27 mouse cellular contexts compared by ENCODE assay signal in genomic region chr3:135696262-135696661, GRCm38 (mm10). TPM values are rescaled to one million over a fixed set of nuclear protein-coding genes. Genes with fewer than 3 reads are reported as not detected.
DNase-seq lines count a peak whose midpoint lies in the region; ATAC-seq and TF ChIP-seq lines count a peak whose summit lies in the region.
"Had no signal": no experiment of that assay in that cellular context is flagged by ENCODE, and none has a peak within 500 bp of the region (broad histone marks: within the 10 kb centered on the region; RNA-seq: fewer than 3 reads in every experiment).

No protein-coding gene starts in this region.

- peak overlapping the region; percentile 33; the same call in 1 of the 2 replicates for H3K4me3 ChIP-seq in G1E (ENCODE audit: low read depth, low read length)
- H3K4me3 ChIP-seq in liver, embryonic 12.5 days = no peak overlapping the region
- H3K4me3 ChIP-seq in liver, postnatal 0 days (ENCODE audit: low read depth, low read length) = no peak overlapping the region
- H3K4me3 ChIP-seq in intestine, embryonic 15.5 days (replicated peaks) = no peak overlapping the region
- H3K4me3 ChIP-seq: erythroblast, embryonic 14.5 days; hindbrain, embryonic 10.5 days; hindbrain, embryonic 15.5 days; kidney, embryonic 15.5 days; limb, embryonic 13.5 days; midbrain, embryonic 12.5 days; neural tube, embryonic 13.5 days had no signal

- H3K27me3 ChIP-seq in G1E (ENCODE audit: insufficient read depth, low read length) = no peaks in the 10 kb centered on the region
- peaks cover 17% of the 10 kb centered on the region for H3K27me3 ChIP-seq in liver, embryonic 12.5 days (replicated peaks)
- no peaks in the 10 kb centered on the region for H3K27me3 ChIP-seq in liver, postnatal 0 days (ENCODE audit: insufficient read depth, low read length)
- H3K27me3 ChIP-seq in intestine, embryonic 15.5 days (replicated peaks) = no peaks in the 10 kb centered on the region
- H3K27me3 ChIP-seq: hindbrain, embryonic 15.5 days; neural tube, embryonic 13.5 days had no signal

- no peak overlapping the region for H3K9ac ChIP-seq in liver, embryonic 12.5 days
- no peak overlapping the region for H3K9ac ChIP-seq in liver, postnatal 0 days (replicated peaks)
- no peak overlapping the region for H3K9ac ChIP-seq in intestine, embryonic 15.5 days
- H3K9ac ChIP-seq: hindbrain, embryonic 15.5 days; kidney, embryonic 15.5 days; limb, embryonic 13.5 days; midbrain, embryonic 12.5 days; neural tube, embryonic 13.5 days had no signal

- peaks cover 13% of the 10 kb centered on the region for H3K36me3 ChIP-seq in G1E (replicated peaks)
- H3K36me3 ChIP-seq in liver, embryonic 12.5 days = no peaks in the 10 kb centered on the region
- no peaks in the 10 kb centered on the region for H3K36me3 ChIP-seq in liver, postnatal 0 days (replicated peaks; ENCODE audit: insufficient read depth, low read length)
- H3K36me3 ChIP-seq in intestine, embryonic 15.5 days = no peaks in the 10 kb centered on the region
- H3K36me3 ChIP-seq: hindbrain, embryonic 10.5 days; hindbrain, embryonic 15.5 days; kidney, embryonic 15.5 days; limb, embryonic 13.5 days; midbrain, embryonic 12.5 days; neural tube, embryonic 13.5 days had no signal

- no peak for TF ChIP-seq CTCF in G1E (IDR thresholded peaks at IDR 0.05; ENCODE audit: low read depth, low read length)
- TF ChIP-seq CTCF in liver, postnatal 0 days (IDR thresholded peaks at IDR 0.05; ENCODE audit: low read depth) = no peak

- H3K9me3 ChIP-seq in G1E (replicated peaks) = peaks cover 9% of the 10 kb centered on the region
- H3K9me3 ChIP-seq in liver, embryonic 12.5 days (replicated peaks) = no peaks in the 10 kb centered on the region
- H3K9me3 ChIP-seq in liver, postnatal 0 days (ENCODE audit: low read length) = no peaks in the 10 kb centered on the region
- no peaks in the 10 kb centered on the region for H3K9me3 ChIP-seq in intestine, embryonic 15.5 days
- H3K9me3 ChIP-seq: hindbrain, embryonic 10.5 days; hindbrain, embryonic 15.5 days; kidney, embryonic 15.5 days; limb, embryonic 13.5 days; midbrain, embryonic 12.5 days; neural tube, embryonic 13.5 days had no signal

- 19% methylated on average over 8 of the region's 8 CpGs for WGBS in liver, embryonic 12.5 days (ENCODE audit: insufficient replicate concordance)
- 53% methylated on average over 8 of the region's 8 CpGs for WGBS in liver, postnatal 0 days (ENCODE audit: insufficient replicate concordance)
- 87% methylated on average over 8 of the region's 8 CpGs for WGBS in intestine, embryonic 15.5 days

- peak overlapping the region; percentile 15; the same call in 1 of the 2 replicates for H3K4me2 ChIP-seq in liver, embryonic 12.5 days
- no peak overlapping the region for H3K4me2 ChIP-seq in liver, postnatal 0 days (ENCODE audit: low read depth, low read length)
- no peak overlapping the region for H3K4me2 ChIP-seq in intestine, embryonic 15.5 days (replicated peaks)
- H3K4me2 ChIP-seq: hindbrain, embryonic 15.5 days; kidney, embryonic 15.5 days; limb, embryonic 13.5 days; midbrain, embryonic 12.5 days; neural tube, embryonic 13.5 days had no signal

- DNase-seq in G1E (ENCODE audit: low spot score) = peak; percentile 58
- DNase-seq in c-Kit-positive CD71-positive TER-119-negative erythroid progenitor cells, embryonic 14.5 days (ENCODE audit: low read depth) = peak; percentile 79
- no peak for DNase-seq in liver, postnatal 0 days
- no peak for DNase-seq in gastrocnemius, postnatal 14 days
- no peak for DNase-seq in left cerebral cortex, adult 8-10 months (ENCODE audit: low spot score in 2 of 2)
- DNase-seq: adrenal gland, postnatal 36 days; cerebellum, adult 11 months; cerebellum, adult 9-10 months; heart, postnatal 14 days; kidney, adult 18-20 months; kidney, postnatal 25 days; lung, adult 2 months; lung, postnatal 10 days; right cerebral cortex, postnatal 4 days; thymus, adult 2 months; thymus, postnatal 36 days had no signal

- no peak overlapping the region for H3K27ac ChIP-seq in liver, embryonic 12.5 days
- H3K27ac ChIP-seq in liver, postnatal 0 days (ENCODE audit: low read depth) = no peak overlapping the region
- no peak overlapping the region for H3K27ac ChIP-seq in intestine, embryonic 15.5 days
- H3K27ac ChIP-seq: hindbrain, embryonic 10.5 days; hindbrain, embryonic 15.5 days; kidney, embryonic 15.5 days; macrophage; midbrain, embryonic 12.5 days; neural tube, embryonic 13.5 days had no signal

- H3K4me1 ChIP-seq in G1E (ENCODE audit: insufficient read depth, low read depth, low read length) = peaks cover 62% of the 10 kb centered on the region
- peaks cover 45% of the 10 kb centered on the region for H3K4me1 ChIP-seq in liver, embryonic 12.5 days
- peaks cover 10% of the 10 kb centered on the region for H3K4me1 ChIP-seq in liver, postnatal 0 days (ENCODE audit: insufficient read depth)
- peaks cover 13% of the 10 kb centered on the region for H3K4me1 ChIP-seq in intestine, embryonic 15.5 days (replicated peaks)

- ATAC-seq in G1E (ENCODE audit: extremely low read depth, insufficient number of reproducible peaks, low FRiP score, poor library complexity, severe bottlenecking) = peak; percentile 89
- ATAC-seq in liver, embryonic 12.5 days = peak; percentile 93
- ATAC-seq in liver, postnatal 0 days = peak; percentile 63
- ATAC-seq in intestine, embryonic 15.5 days = no peak
- ATAC-seq: inflammation-experienced regulatory T-cells, adult 6 months had no signal

- intact Hi-C loops in gastrocnemius, postnatal 14 days (cut with DNase I; ENCODE audit: low total_unique reads) = no loop called here

- TF ChIP-seq EP300 in liver, postnatal 0 days (IDR thresholded peaks at IDR 0.05; ENCODE audit: low read depth) = peak; percentile 91

RNA-seq across cellular contexts. Expression of gene Nfkb1, which starts 4.9 kb away (rescaled TPM):
- 11.0 and 14.5 TPM in 2 replicates for total RNA-seq in G1E (2014; fragmentation: Nextera tagmentation)
- 3.8 TPM in 2 replicates for total RNA-seq in G1E (2017)
- 2.7 and 3.5 TPM in 2 replicates for polyA plus RNA-seq in G1E (2012)
- polyA plus RNA-seq in liver, embryonic 12.5 days (2016; fragmentation: Nextera tagmentation; extraction: Ambion mirVana) = 18.0 and 18.4 TPM in 2 replicates
- 11.8 and 12.7 TPM in 2 replicates for polyA plus RNA-seq in liver, postnatal 0 days (2015; fragmentation: Nextera tagmentation; extraction: Ambion mirVana)
- 19.7 and 20.6 TPM in 2 replicates for polyA plus RNA-seq in intestine, embryonic 15.5 days (2015; fragmentation: Nextera tagmentation; extraction: Ambion mirVana)
- 10 to 100 TPM; 20.2 to 20.5 TPM for total RNA-seq in gastrocnemius, postnatal 14 days (2021)
- total RNA-seq in left cerebral cortex, adult 8-10 months (2022) = 10 to 100 TPM; 21.1 to 24.1 (median 22.6) TPM

Comparison
In these comparisons a context has a peak if more than half of its experiments do, and no peak if none do; other contexts are left out.
1. DNase-seq: peak in G1E (single experiment) and c-Kit-positive CD71-positive TER-119-negative erythroid progenitor cells, embryonic 14.5 days (single experiment); none in liver, postnatal 0 days (single experiment), gastrocnemius, postnatal 14 days (single experiment) and left cerebral cortex, adult 8-10 months (0 of 2).